Mouse (Mus musculus) left cerebral cortex, adult 11 months (tissue): ENCODE data around the gene Fgfr2.

Experiments used
- DNase-seq: peaks from one replicate; pipeline ENCODE4 v3.0.0; 2022; ENCODE audit warnings: low spot score

Gene Fgfr2

GRCm38 (mm10) chr7:132171716-132172115 is 951.4 kb downstream of the Fgfr2 start:
- DNase-seq: no peak

GRCm38 (mm10) chr7:132169419-132170169 is 953.6 kb downstream of the Fgfr2 start:
- DNase-seq: no peak

- DNase-seq: no peak
These were observed 955.9 kb downstream of the Fgfr2 start for GRCm38 (mm10) chr7:132167239-132167638.

GRCm38 (mm10) chr7:132162254-132162653 is 960.9 kb downstream of the Fgfr2 start:
- DNase-seq: no peak

- no peak for DNase-seq
These were observed 964.7 kb downstream of the Fgfr2 start for GRCm38 (mm10) chr7:132158321-132159025.

- no peak for DNase-seq
These were observed 968.7 kb downstream of the Fgfr2 start, which contains the start of gene Cpxm2 for GRCm38 (mm10) chr7:132154368-132154961. TSS of gene Cpxm2 (minus strand) at chr7:132154739.

GRCm38 (mm10) chr7:132153725-132154147 is 969.4 kb downstream of the Fgfr2 start:
- DNase-seq: no peak

- DNase-seq: no peak
These were observed 977.8 kb downstream of the Fgfr2 start for GRCm38 (mm10) chr7:132145227-132145800.

- DNase-seq: no peak
These were observed 994.5 kb downstream of the Fgfr2 start for GRCm38 (mm10) chr7:132128687-132129086.

GRCm38 (mm10) chr7:132124948-132125347 is 998.2 kb downstream of the Fgfr2 start:
- no peak for DNase-seq

- DNase-seq: no peak
These were observed 999.9 kb downstream of the Fgfr2 start for GRCm38 (mm10) chr7:132123211-132123610.

- DNase-seq: no peak
These were observed 1003.3 kb downstream of the Fgfr2 start for GRCm38 (mm10) chr7:132119817-132120216.

- no peak for DNase-seq
These were observed 1011.4 kb downstream of the Fgfr2 start for GRCm38 (mm10) chr7:132111770-132112169.

- DNase-seq: no peak
These were observed 1012.8 kb downstream of the Fgfr2 start for GRCm38 (mm10) chr7:132110308-132110707.

- no peak for DNase-seq
These were observed 1016.3 kb downstream of the Fgfr2 start for GRCm38 (mm10) chr7:132106891-132107290.

- no peak for DNase-seq
These were observed 1017.8 kb downstream of the Fgfr2 start for GRCm38 (mm10) chr7:132105326-132105725.

GRCm38 (mm10) chr7:132098441-132098840 is 1024.7 kb downstream of the Fgfr2 start:
- DNase-seq: no peak

- no peak for DNase-seq
These were observed 1028.5 kb downstream of the Fgfr2 start for GRCm38 (mm10) chr7:132094666-132095065.

- no peak for DNase-seq
These were observed 1031.6 kb downstream of the Fgfr2 start for GRCm38 (mm10) chr7:132091551-132091950.

- DNase-seq: no peak
These were observed 1034.5 kb downstream of the Fgfr2 start for GRCm38 (mm10) chr7:132088606-132089005.

GRCm38 (mm10) chr7:132088181-132088580 is 1035.0 kb downstream of the Fgfr2 start:
- DNase-seq: no peak

- DNase-seq: no peak
These were observed 1047.3 kb downstream of the Fgfr2 start for GRCm38 (mm10) chr7:132075825-132076224.

- DNase-seq: no peak
These were observed 1048.6 kb downstream of the Fgfr2 start for GRCm38 (mm10) chr7:132074503-132074902.
